Mouse (Mus musculus) hindbrain, postnatal 0 days (tissue): ENCODE measurements at regions not wholly inside any gene's neighbourhood (a gene's known extent, or its start where the extent isn't known, plus 50 kb on each side); places are given as distances from the start of the nearest gene placed in this dataset.
"Not testable (repeated sequence)": the region's sequence is repeated elsewhere in the genome, so short reads cannot be mapped to it uniquely, and the experiment has no call there.

Experiments used
- ATAC-seq: fragments of 200-750 bp; cut with Nextera tagmentation; 2 replicates; pipeline ENCODE4 v1.8.0; 2017; ENCODE audit warnings: mild to moderate bottlenecking, moderate TSS enrichment, moderate library complexity
- DNase-seq: peaks from one replicate; pipeline ENCODE4 v3.0.0-alpha.2; 2015; ENCODE audit warnings: low spot score
- H3K27ac ChIP-seq: fragments of 300-500 bp; sonication (generic); 2 replicates; pipeline ENCODE4 v1.5.1; 2014; ENCODE audit warnings: mild to moderate bottlenecking
- H3K27me3 ChIP-seq: fragments of 300-500 bp; sonication (generic); 2 replicates; pipeline ENCODE4 v1.6.1; 2014; ENCODE audit warnings: low read length, mixed read lengths; ENCODE audit not compliant: insufficient read depth
- H3K36me3 ChIP-seq: fragments of 300-500 bp; sonication (generic); 2 replicates; pipeline ENCODE4 v1.6.1; 2014; ENCODE audit warnings: low read length, mixed read lengths; ENCODE audit not compliant: insufficient read depth
- H3K4me1 ChIP-seq: fragments of 300-500 bp; sonication (generic); 2 replicates; pipeline ENCODE4 v1.6.1; 2014; ENCODE audit warnings: antibody characterized with exemption, low read length, mixed read lengths; ENCODE audit not compliant: insufficient read depth
- H3K4me2 ChIP-seq: fragments of 300-500 bp; sonication (generic); 2 replicates; pipeline ENCODE4 v1.6.1; 2014; ENCODE audit warnings: low read depth, mild to moderate bottlenecking, low read length, moderate library complexity, mixed read lengths
- H3K4me3 ChIP-seq: fragments of 300-500 bp; sonication (generic); 2 replicates; pipeline ENCODE4 v1.5.1; 2014; ENCODE audit warnings: low read length
- H3K9ac ChIP-seq: fragments of 300-500 bp; sonication (generic); replicated peaks from 2 replicates; pipeline ENCODE4 v1.6.1; 2014; ENCODE audit warnings: mild to moderate bottlenecking, low read length, moderate library complexity, mixed read lengths
- H3K9me3 ChIP-seq: fragments of 300-500 bp; sonication (generic); 2 replicates; pipeline ENCODE4 v1.6.1; 2016; ENCODE audit warnings: low read length, mixed read lengths
- CTCF ChIP-seq: IDR thresholded peaks from 2 replicates; pipeline ENCODE4 v1.5.1; 2016; ENCODE audit warnings: antibody characterized with exemption, control low read depth, low read depth
- WGBS: fragments of 180-500 bp; shearing (Covaris S2); extraction: QIAGEN DNeasy Blood & Tissue Kit; methylation state at CpG from one replicate; pipeline ENCODE4 v1.1.7; 2014; 5-methylcytosine and 5-hydroxymethylcytosine counted together

GRCm38 (mm10) chr12:3188734-3189275 lies 121.0 kb downstream of the Rab10 start:
- ATAC-seq, H3K4me2 ChIP-seq, H3K4me1 ChIP-seq, H3K27me3 ChIP-seq, H3K27ac ChIP-seq, DNase-seq, H3K36me3 ChIP-seq, H3K9me3 ChIP-seq, H3K4me3 ChIP-seq, H3K9ac ChIP-seq: not testable (repeated sequence)
- WGBS: 63% methylated on average over 2 of the region's 2 CpGs

DNA sequence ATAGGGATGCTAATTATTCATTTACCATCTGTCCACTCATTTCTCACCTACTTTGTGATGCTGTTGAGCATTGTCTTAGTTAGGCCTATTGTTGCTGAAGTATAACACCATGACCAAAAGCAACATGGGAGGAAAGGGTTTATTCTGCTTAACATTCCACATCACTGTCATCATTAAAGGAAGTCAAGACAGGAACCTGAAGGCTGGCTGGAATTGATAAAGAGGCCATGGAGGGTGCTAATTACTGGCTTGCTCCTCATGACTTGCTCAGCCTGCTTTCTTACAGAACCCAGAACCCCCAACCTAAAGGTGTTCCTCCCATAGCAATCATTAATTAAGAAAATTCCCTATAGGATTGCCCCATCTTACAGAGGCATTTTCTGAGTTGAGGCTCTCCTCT lies 121.6 kb downstream of the Rab10 start:
- no peaks in the 10 kb centered on the region for H3K9me3 ChIP-seq
- no peaks in the 10 kb centered on the region for H3K4me1 ChIP-seq
- H3K27ac ChIP-seq: no peak overlapping the region
- TF ChIP-seq CTCF: no peak
- ATAC-seq (no peak), DNase-seq (no peak)
- H3K36me3 ChIP-seq: no peaks in the 10 kb centered on the region
- no peak overlapping the region for H3K9ac ChIP-seq
- no peak overlapping the region for H3K4me3 ChIP-seq
- no peaks in the 10 kb centered on the region for H3K27me3 ChIP-seq
- H3K4me2 ChIP-seq: no peak overlapping the region

DNA sequence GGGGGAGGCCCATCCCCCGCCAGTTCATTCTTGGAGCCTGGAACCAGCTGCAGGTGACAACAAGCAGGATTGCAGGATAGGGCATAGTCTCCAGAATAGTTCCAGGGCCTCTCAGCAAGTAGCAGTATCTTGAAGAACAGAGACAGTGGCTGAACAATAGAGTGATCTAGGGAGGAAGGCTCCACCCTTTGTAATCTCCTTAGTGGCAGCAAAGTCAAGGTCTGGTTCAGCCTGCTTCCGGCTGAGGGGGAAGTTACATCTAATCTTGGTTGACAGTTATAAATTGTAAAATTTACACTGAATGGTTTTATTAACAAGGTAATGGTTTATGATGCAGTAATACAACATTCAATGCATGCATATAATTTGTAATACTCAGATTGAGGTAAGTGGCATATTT lies 136.4 kb downstream of the Rab10 start:
- no peak overlapping the region for H3K9ac ChIP-seq
- no peaks in the 10 kb centered on the region for H3K4me1 ChIP-seq
- DNase-seq (no peak), ATAC-seq (no peak)
- H3K27me3 ChIP-seq: no peaks in the 10 kb centered on the region
- 82% methylated on average over 2 of the region's 2 CpGs for WGBS
- no peaks in the 10 kb centered on the region for H3K9me3 ChIP-seq
- TF ChIP-seq CTCF: no peak
- no peak overlapping the region for H3K4me2 ChIP-seq
- no peak overlapping the region for H3K27ac ChIP-seq
- no peaks in the 10 kb centered on the region for H3K36me3 ChIP-seq
- no peak overlapping the region for H3K4me3 ChIP-seq

- H3K4me1 ChIP-seq, DNase-seq, H3K36me3 ChIP-seq, H3K27me3 ChIP-seq, H3K4me3 ChIP-seq, H3K4me2 ChIP-seq, H3K9ac ChIP-seq, H3K27ac ChIP-seq, ATAC-seq, H3K9me3 ChIP-seq: not testable (repeated sequence)
- 39% methylated on average over 8 of the region's 8 CpGs for WGBS
Observed at GRCm38 (mm10) chr12:3169705-3170287, 140.0 kb downstream of the Rab10 start.

DNA sequence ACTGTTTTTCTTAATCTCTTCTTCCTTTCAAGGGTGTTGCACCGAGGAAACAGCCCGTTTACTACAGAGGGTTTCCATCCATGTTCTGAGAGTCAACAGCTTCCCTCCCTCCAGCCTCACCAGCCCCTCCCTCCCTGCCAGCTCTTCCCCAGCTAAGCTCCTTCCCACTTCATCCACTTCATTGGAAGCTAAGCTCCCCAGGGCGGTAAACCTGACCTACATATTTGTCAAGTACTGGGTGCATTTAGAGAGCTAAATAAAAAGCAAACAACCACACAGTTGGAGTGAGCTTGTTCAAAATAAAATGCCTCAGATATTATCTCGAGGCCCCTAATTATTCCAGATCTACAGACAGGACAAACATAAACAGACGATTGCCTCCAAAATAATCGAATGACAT lies 148.1 kb downstream of the Rab10 start:
- H3K9ac ChIP-seq, H3K27me3 ChIP-seq, H3K27ac ChIP-seq, DNase-seq, ATAC-seq, H3K36me3 ChIP-seq, H3K9me3 ChIP-seq, H3K4me1 ChIP-seq, H3K4me3 ChIP-seq, H3K4me2 ChIP-seq: not testable (repeated sequence)
- 67% methylated on average over 6 of the region's 6 CpGs for WGBS

DNA sequence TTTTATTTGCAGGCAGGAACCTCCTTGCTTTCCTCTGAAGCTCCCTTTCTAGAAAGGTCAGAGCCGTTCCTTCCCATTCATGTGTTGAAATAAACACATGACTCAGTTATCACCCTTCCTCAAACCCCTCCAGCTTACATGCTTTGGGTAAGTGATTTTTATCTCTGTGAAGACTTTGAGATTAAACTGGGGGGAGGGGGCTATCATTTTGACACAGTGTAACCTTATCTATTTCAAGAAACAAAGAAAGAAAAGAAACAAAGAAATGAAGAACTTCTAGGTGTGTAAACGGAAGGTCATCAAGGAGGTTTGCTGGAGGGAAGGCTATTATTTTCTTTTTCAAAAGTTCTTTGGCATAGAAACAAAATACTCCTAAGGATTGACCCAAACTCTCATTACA lies 151.0 kb downstream of the Rab10 start:
- H3K36me3 ChIP-seq, H3K27ac ChIP-seq, H3K4me3 ChIP-seq, H3K4me2 ChIP-seq, H3K9me3 ChIP-seq, H3K9ac ChIP-seq, DNase-seq, ATAC-seq, H3K27me3 ChIP-seq, H3K4me1 ChIP-seq: not testable (repeated sequence)
- WGBS: 80% methylated on average over 2 of the region's 2 CpGs

GRCm38 (mm10) chr12:3153705-3154104 lies 156.1 kb downstream of the Rab10 start:
- H3K27ac ChIP-seq, H3K4me3 ChIP-seq, H3K9ac ChIP-seq, H3K4me1 ChIP-seq, H3K9me3 ChIP-seq, H3K4me2 ChIP-seq, H3K36me3 ChIP-seq, H3K27me3 ChIP-seq, DNase-seq, ATAC-seq: not testable (repeated sequence)
- 83% methylated on average over 5 of the region's 7 CpGs for WGBS

DNA sequence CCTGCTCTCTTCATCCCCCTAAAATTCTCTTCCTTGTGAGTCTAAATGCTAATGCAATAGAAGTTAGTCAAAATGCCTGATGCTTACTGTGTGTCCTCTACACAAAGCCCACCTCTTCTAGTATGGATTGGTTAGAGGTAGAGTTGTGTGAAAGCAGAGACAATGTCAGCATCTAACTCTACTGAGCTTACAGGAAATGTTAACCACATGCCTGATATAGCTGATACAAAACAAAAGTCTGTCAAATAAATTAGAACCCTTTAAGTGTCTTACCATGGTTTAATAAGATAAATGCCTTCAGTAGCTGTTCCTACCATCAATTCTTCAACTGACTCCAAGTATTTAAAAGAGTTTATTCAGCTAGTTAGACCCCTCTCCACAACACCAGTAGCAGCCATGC lies 177.2 kb downstream of the Rab10 start:
- not testable (repeated sequence) for H3K4me3 ChIP-seq, H3K9ac ChIP-seq, ATAC-seq, H3K9me3 ChIP-seq, H3K36me3 ChIP-seq, H3K4me1 ChIP-seq, H3K27ac ChIP-seq, H3K4me2 ChIP-seq, DNase-seq, H3K27me3 ChIP-seq

GRCm38 (mm10) chr12:3131149-3131751 lies 178.5 kb downstream of the Rab10 start:
- DNase-seq, H3K4me3 ChIP-seq, H3K27ac ChIP-seq, H3K4me1 ChIP-seq, H3K4me2 ChIP-seq, H3K9ac ChIP-seq, H3K27me3 ChIP-seq, ATAC-seq, H3K36me3 ChIP-seq, H3K9me3 ChIP-seq: not testable (repeated sequence)
- WGBS: 89% methylated on average over 6 of the region's 6 CpGs

GRCm38 (mm10) chr12:3127336-3127735 lies 182.4 kb downstream of the Rab10 start:
- 73% methylated on average over 1 of the region's 1 CpGs for WGBS

More at GRCm38 (mm10) chr12:3127336-3127735, 182.4 kb downstream of the Rab10 start:
- H3K4me2 ChIP-seq, H3K4me3 ChIP-seq, H3K27me3 ChIP-seq, H3K9me3 ChIP-seq, DNase-seq, H3K36me3 ChIP-seq, H3K4me1 ChIP-seq, H3K9ac ChIP-seq, H3K27ac ChIP-seq, ATAC-seq: not testable (repeated sequence)
